Mouse (Mus musculus): ENCODE measurements at regions not wholly inside any gene's neighbourhood (a gene's known extent, or its start where the extent isn't known, plus 50 kb on each side); places are given as distances from the start of the nearest gene placed in this dataset.
"Not testable (repeated sequence)": the region's sequence is repeated elsewhere in the genome, so short reads cannot be mapped to it uniquely, and the experiment has no call there.

DNA sequence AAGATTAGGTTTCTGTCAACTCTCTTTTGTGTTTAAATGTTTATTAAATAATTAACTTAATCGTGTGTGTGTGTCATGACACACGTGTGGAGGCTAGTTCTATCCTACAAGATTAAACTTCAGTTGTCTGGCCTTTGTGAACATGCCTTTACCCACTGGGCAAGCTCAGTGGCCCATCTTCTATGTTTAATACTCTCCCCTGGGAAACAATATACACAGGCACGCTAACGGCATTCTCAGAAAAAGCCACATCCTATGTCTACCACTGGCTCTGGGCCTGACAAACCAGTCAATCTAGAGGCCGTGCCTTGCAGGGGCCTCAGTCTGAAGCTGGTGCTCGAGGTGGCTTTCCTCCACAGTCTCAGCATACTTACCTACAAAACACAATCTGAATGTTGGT is 82.4 kb upstream of the Dynlt1c start:
- TF ChIP-seq CTCF (IDR thresholded peaks at IDR 0.05; ENCODE audit: borderline replicate concordance, extremely low read depth, insufficient read depth, insufficient read length); POLR2A (IDR thresholded peaks at IDR 0.05; ENCODE audit: borderline replicate concordance, extremely low read depth, insufficient read depth, insufficient read length, poor library complexity, severe bottlenecking): not testable (repeated sequence)
